Mouse (Mus musculus) 3T3-L1 (cell line): Measurements from ENCODE around the gene Kif3a.

Experiments
- DNase-seq: peaks from one replicate; pipeline ENCODE4 v3.0.0-alpha.2; 2015; ENCODE audit warnings: low read depth, low spot score

Kif3a gene

GRCm38 (mm10) chr11:53616748-53617558 is 49.8 kb downstream of the Kif3a start:
- DNase-seq, result no peak

GRCm38 (mm10) chr11:53617562-53618109 is 50.5 kb downstream of the Kif3a start:
- no peak for DNase-seq

- DNase-seq, result no peak
Observed at GRCm38 (mm10) chr11:53618619-53619198, 51.5 kb downstream of the Kif3a start, which contains the start of gene Il4. Gene Il4, minus strand, starts transcription at chr11:53618669.

- DNase-seq, result no peak
Observed at GRCm38 (mm10) chr11:53619428-53619827, 52.2 kb downstream of the Kif3a start.

- DNase-seq, result no peak
Observed at GRCm38 (mm10) chr11:53620094-53620493, 52.9 kb downstream of the Kif3a start.

- peak; percentile 6 for DNase-seq
Observed at GRCm38 (mm10) chr11:53621582-53622439, 54.6 kb downstream of the Kif3a start.

- no peak for DNase-seq
Observed at GRCm38 (mm10) chr11:53622440-53622806, 55.2 kb downstream of the Kif3a start.

- no peak for DNase-seq
Observed at GRCm38 (mm10) chr11:53623573-53623972, 56.4 kb downstream of the Kif3a start.

GRCm38 (mm10) chr11:53624124-53624523 is 56.9 kb downstream of the Kif3a start:
- no peak for DNase-seq

- DNase-seq, result no peak
Observed at GRCm38 (mm10) chr11:53626802-53627373, 59.7 kb downstream of the Kif3a start.

GRCm38 (mm10) chr11:53627859-53628258 is 60.7 kb downstream of the Kif3a start:
- DNase-seq, result peak; percentile 89

GRCm38 (mm10) chr11:53632122-53632733 is 65.0 kb downstream of the Kif3a start:
- peak; percentile 11 for DNase-seq

GRCm38 (mm10) chr11:53633644-53634043 is 66.5 kb downstream of the Kif3a start:
- no peak for DNase-seq

GRCm38 (mm10) chr11:53634556-53634955 is 67.4 kb downstream of the Kif3a start, which contains the start of gene Il13:
Gene Il13, minus strand, starts transcription at chr11:53634702.
- DNase-seq, result no peak

GRCm38 (mm10) chr11:53635590-53636182 is 68.5 kb downstream of the Kif3a start:
- DNase-seq, result no peak

- no peak for DNase-seq
Observed at GRCm38 (mm10) chr11:53636183-53636646, 69.0 kb downstream of the Kif3a start.

GRCm38 (mm10) chr11:53637046-53637802 is 70.0 kb downstream of the Kif3a start:
- DNase-seq, result no peak

- no peak for DNase-seq
Observed at GRCm38 (mm10) chr11:53637803-53638260, 70.7 kb downstream of the Kif3a start.

GRCm38 (mm10) chr11:53642744-53643279 is 75.6 kb downstream of the Kif3a start:
- DNase-seq, result no peak
